In the genomic region with DNA sequence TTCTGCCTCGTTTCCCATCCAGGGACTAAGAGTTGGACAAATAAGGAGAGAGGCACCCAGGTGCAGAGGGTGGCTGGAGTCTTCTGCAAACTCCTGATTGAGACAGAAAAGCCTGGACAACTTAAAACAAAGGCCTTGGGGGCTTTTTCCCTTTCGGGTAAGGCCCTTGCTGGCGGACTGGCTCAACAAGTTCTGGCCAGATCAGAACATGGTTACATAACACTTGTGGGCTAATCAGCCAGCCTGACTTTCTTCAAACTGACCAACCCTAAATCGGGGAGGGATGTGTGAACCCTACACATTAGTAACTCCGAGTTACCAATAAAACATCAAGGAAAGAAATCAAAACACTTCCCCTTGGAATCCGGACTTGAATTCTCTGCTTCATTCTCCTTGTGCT, we compare ENCODE assay signal across 27 mouse cellular contexts. TPM values are rescaled to one million over a fixed set of nuclear protein-coding genes. Genes with fewer than 3 reads are reported as not detected.
A peak's percentile ranks its signal among the peaks of the same experiment; 100 is the strongest.
DNase-seq lines count a peak whose midpoint lies in the region; ATAC-seq and TF ChIP-seq lines count a peak whose summit lies in the region.
"Had no signal": no experiment of that assay in that cellular context is flagged by ENCODE, and none has a peak within 500 bp of the region (broad histone marks: within the 10 kb centered on the region; RNA-seq: fewer than 3 reads in every experiment).

No protein-coding gene starts in this region.

- H3K9me3 ChIP-seq in lung, embryonic 14.5 days (ENCODE audit: low read depth, low read length), result no peaks in the 10 kb centered on the region
- no peaks in the 10 kb centered on the region for H3K9me3 ChIP-seq in hindbrain, embryonic 10.5 days
- H3K9me3 ChIP-seq in intestine, embryonic 16.5 days (ENCODE audit: control insufficient read depth, low read length), result no peaks in the 10 kb centered on the region
- H3K9me3 ChIP-seq: heart, embryonic 12.5 days; liver, embryonic 13.5 days; stomach, embryonic 15.5 days had no signal

- H3K27me3 ChIP-seq in lung, embryonic 14.5 days (ENCODE audit: insufficient read depth, low read length), result no peaks in the 10 kb centered on the region
- H3K27me3 ChIP-seq in hindbrain, embryonic 10.5 days (ENCODE audit: insufficient read depth, poor library complexity, severe bottlenecking), result no peaks in the 10 kb centered on the region
- no peaks in the 10 kb centered on the region for H3K27me3 ChIP-seq in intestine, embryonic 16.5 days (replicated peaks; ENCODE audit: control insufficient read depth, insufficient read depth, low read length)
- H3K27me3 ChIP-seq: heart, embryonic 12.5 days; liver, embryonic 13.5 days; stomach, embryonic 15.5 days had no signal

- no peak for TF ChIP-seq CTCF in lung, embryonic 14.5 days (IDR thresholded peaks at IDR 0.05; ENCODE audit: low read depth)
- no peak for TF ChIP-seq CTCF in lung, adult 2 months (IDR thresholded peaks at IDR 0.05; ENCODE audit: insufficient read depth, low read length)

- H3K9ac ChIP-seq in lung, embryonic 14.5 days, result no peak overlapping the region
- H3K9ac ChIP-seq in intestine, embryonic 16.5 days (ENCODE audit: low read depth, low read length), result no peak overlapping the region
- H3K9ac ChIP-seq: heart, embryonic 12.5 days; hindbrain, embryonic 14.5 days; liver, embryonic 13.5 days; stomach, embryonic 15.5 days had no signal

- WGBS in lung, embryonic 14.5 days, result 51% methylated on average over 6 of the region's 6 CpGs
- 56% methylated on average over 6 of the region's 6 CpGs for WGBS in lung, adult 2 months
- 81% methylated on average over 6 of the region's 6 CpGs for WGBS in hindbrain, embryonic 10.5 days
- WGBS in intestine, embryonic 16.5 days, result 60% methylated on average over 6 of the region's 6 CpGs

- peak overlapping the region; percentile 52; the same call in 1 of the 2 replicates for H3K27ac ChIP-seq in lung, embryonic 14.5 days (ENCODE audit: low read depth)
- H3K27ac ChIP-seq in hindbrain, embryonic 10.5 days, result no peak overlapping the region
- no peak overlapping the region for H3K27ac ChIP-seq in intestine, embryonic 16.5 days (ENCODE audit: low read length)
- H3K27ac ChIP-seq: heart, adult 2 months; hindbrain, embryonic 14.5 days; layer of hippocampus, adult 2 months; liver, embryonic 13.5 days; macrophage; stomach, embryonic 15.5 days had no signal

- DNase-seq in lung, embryonic 14.5 days, result no peak
- no peak for DNase-seq in lung, adult 2 months
- DNase-seq in urinary bladder, postnatal 25 days (ENCODE audit: low spot score), result peak; percentile 24
- DNase-seq in urinary bladder, adult 2 months (ENCODE audit: low spot score), result no peak
- DNase-seq in lung, postnatal 25 days (ENCODE audit: low spot score), result peak; percentile 51
- no peak for DNase-seq in hindbrain, embryonic 10.5 days (ENCODE audit: low spot score)
- DNase-seq: adrenal gland, postnatal 14 days; cerebellum, adult 11 months; cerebellum, adult 9-10 months; cerebellum, postnatal 36 days; gastrocnemius, postnatal 25 days; heart, adult 2 months; heart, postnatal 4 days; kidney, adult 18-20 months; kidney, postnatal 36 days; liver, embryonic 13.5 days; midbrain, embryonic 14.5 days; thymus, postnatal 14 days had no signal

- no peaks in the 10 kb centered on the region for H3K36me3 ChIP-seq in lung, embryonic 14.5 days (ENCODE audit: insufficient read depth)
- H3K36me3 ChIP-seq in hindbrain, embryonic 10.5 days, result no peaks in the 10 kb centered on the region
- no peaks in the 10 kb centered on the region for H3K36me3 ChIP-seq in intestine, embryonic 16.5 days (ENCODE audit: control insufficient read depth, insufficient read depth, low read length)
- H3K36me3 ChIP-seq: heart, embryonic 12.5 days; liver, embryonic 13.5 days; stomach, embryonic 15.5 days had no signal

- H3K4me3 ChIP-seq in lung, embryonic 14.5 days (ENCODE audit: low read depth, low read length), result no peak overlapping the region
- no peak overlapping the region for H3K4me3 ChIP-seq in lung, adult 2 months (replicated peaks; ENCODE audit: extremely low read depth, low read depth, low read length)
- no peak overlapping the region for H3K4me3 ChIP-seq in hindbrain, embryonic 10.5 days
- H3K4me3 ChIP-seq in intestine, embryonic 16.5 days (ENCODE audit: low read length), result no peak overlapping the region
- H3K4me3 ChIP-seq: heart, adult 2 months; heart, embryonic 12.5 days; layer of hippocampus, adult 2 months; liver, embryonic 13.5 days; stomach, embryonic 15.5 days had no signal

- 0 out of 2 replicates have a peak, but pooled peaks cover 3% of the 10 kb centered on the region for H3K4me1 ChIP-seq in lung, embryonic 14.5 days (ENCODE audit: insufficient read depth)
- H3K4me1 ChIP-seq in lung, adult 2 months (ENCODE audit: control insufficient read depth, insufficient read depth, low read length), result peaks cover 2% of the 10 kb centered on the region; the same call in 1 of the 2 replicates
- peaks cover 14% of the 10 kb centered on the region for H3K4me1 ChIP-seq in hindbrain, embryonic 10.5 days (replicated peaks)
- peaks cover 4% of the 10 kb centered on the region for H3K4me1 ChIP-seq in intestine, embryonic 16.5 days (ENCODE audit: control insufficient read depth, insufficient read depth, low read length)

- no peak for TF ChIP-seq POLR2A in lung, adult 2 months (IDR thresholded peaks at IDR 0.05; ENCODE audit: borderline replicate concordance, extremely low read depth, low read depth, low read length)

- H3K4me2 ChIP-seq in lung, embryonic 14.5 days, result no peak overlapping the region
- H3K4me2 ChIP-seq in intestine, embryonic 16.5 days (ENCODE audit: low read depth, low read length), result no peak overlapping the region
- H3K4me2 ChIP-seq: heart, embryonic 12.5 days; hindbrain, embryonic 14.5 days; liver, embryonic 13.5 days; stomach, embryonic 15.5 days had no signal

- no peak for ATAC-seq in lung, embryonic 14.5 days (ENCODE audit: insufficient read depth)
- ATAC-seq in intestine, embryonic 16.5 days, result no peak
- ATAC-seq: activated CD4-positive, CD25-positive, alpha-beta regulatory T cell, adult 4 months; CD4-positive, CD25-positive, alpha-beta regulatory T cell, adult 4 months; forebrain, embryonic 14.5 days had no signal

RNA-seq across cellular contexts. Expression of a gene that starts 25.0 kb away (rescaled TPM):
- polyA plus RNA-seq in lung, embryonic 14.5 days (2014; fragmentation: Nextera tagmentation; extraction: Ambion mirVana), result 4.4 and 5.3 TPM in 2 replicates
- 12.7 and 20.0 TPM in 2 replicates for polyA plus RNA-seq in lung, adult 2 months (2012; rRNA removed)
- 10.0 and 10.3 TPM in 2 replicates for polyA plus RNA-seq in urinary bladder, adult 2 months (2012; rRNA removed)
- polyA plus RNA-seq in hindbrain, embryonic 10.5 days (2016; fragmentation: Nextera tagmentation; extraction: Ambion mirVana), result 0.82 and 0.85 TPM in 2 replicates
- 3.0 and 3.3 TPM in 2 replicates for polyA plus RNA-seq in intestine, embryonic 16.5 days (2015; fragmentation: Nextera tagmentation; extraction: Ambion mirVana)
- polyA plus RNA-seq: activated CD4-positive, CD25-positive, alpha-beta regulatory T cell, adult 4 months; CD4-positive, CD25-positive, alpha-beta regulatory T cell, adult 4 months had no signal

RNA-seq across cellular contexts. Expression of a gene that starts 25.2 kb away (rescaled TPM):
- 10.0 and 11.6 TPM in 2 replicates for polyA plus RNA-seq in lung, embryonic 14.5 days (2014; fragmentation: Nextera tagmentation; extraction: Ambion mirVana)
- 84.2 and 98.8 TPM in 2 replicates for polyA plus RNA-seq in lung, adult 2 months (2012; rRNA removed)
- polyA plus RNA-seq in urinary bladder, adult 2 months (2012; rRNA removed), result 85.4 and 87.0 TPM in 2 replicates
- polyA plus RNA-seq in hindbrain, embryonic 10.5 days (2016; fragmentation: Nextera tagmentation; extraction: Ambion mirVana), result 2.2 and 2.3 TPM in 2 replicates
- polyA plus RNA-seq in intestine, embryonic 16.5 days (2015; fragmentation: Nextera tagmentation; extraction: Ambion mirVana), result 6.0 and 6.3 TPM in 2 replicates
- polyA plus RNA-seq: activated CD4-positive, CD25-positive, alpha-beta regulatory T cell, adult 4 months had no signal

RNA-seq across cellular contexts. Expression of a gene that starts 35.3 kb away (rescaled TPM):
- 0.64 and 0.93 TPM in 2 replicates for polyA plus RNA-seq in lung, embryonic 14.5 days (2014; fragmentation: Nextera tagmentation; extraction: Ambion mirVana)
- polyA plus RNA-seq in lung, adult 2 months (2012; rRNA removed), result 16.2 and 21.3 TPM in 2 replicates
- 5.1 and 6.8 TPM in 2 replicates for polyA plus RNA-seq in urinary bladder, adult 2 months (2012; rRNA removed)
- 0.14 and 0.30 TPM in 2 replicates for polyA plus RNA-seq in hindbrain, embryonic 10.5 days (2016; fragmentation: Nextera tagmentation; extraction: Ambion mirVana)
- 0.44 and 0.57 TPM in 2 replicates for polyA plus RNA-seq in intestine, embryonic 16.5 days (2015; fragmentation: Nextera tagmentation; extraction: Ambion mirVana)
- polyA plus RNA-seq: activated CD4-positive, CD25-positive, alpha-beta regulatory T cell, adult 4 months; CD4-positive, CD25-positive, alpha-beta regulatory T cell, adult 4 months; liver, embryonic 13.5 days had no signal

RNA-seq across cellular contexts. Expression of a gene that starts 37.6 kb away (rescaled TPM):
- 50.4 and 50.5 TPM in 2 replicates for polyA plus RNA-seq in lung, embryonic 14.5 days (2014; fragmentation: Nextera tagmentation; extraction: Ambion mirVana)
- 32.0 and 51.1 TPM in 2 replicates for polyA plus RNA-seq in lung, adult 2 months (2012; rRNA removed)
- 9.4 and 24.4 TPM in 2 replicates for polyA plus RNA-seq in urinary bladder, adult 2 months (2012; rRNA removed)
- 31.1 and 37.9 TPM in 2 replicates for polyA plus RNA-seq in hindbrain, embryonic 10.5 days (2016; fragmentation: Nextera tagmentation; extraction: Ambion mirVana)
- polyA plus RNA-seq in intestine, embryonic 16.5 days (2015; fragmentation: Nextera tagmentation; extraction: Ambion mirVana), result 14.8 and 16.8 TPM in 2 replicates

RNA-seq across cellular contexts. Expression of a gene that starts 39.0 kb away (rescaled TPM):
- polyA plus RNA-seq in lung, embryonic 14.5 days (2014; fragmentation: Nextera tagmentation; extraction: Ambion mirVana), result 78.7 and 95.0 TPM in 2 replicates
- polyA plus RNA-seq in lung, adult 2 months (2012; rRNA removed), result 43.6 and 55.0 TPM in 2 replicates
- polyA plus RNA-seq in urinary bladder, adult 2 months (2012; rRNA removed), result 83.4 and 108 TPM in 2 replicates
- polyA plus RNA-seq in hindbrain, embryonic 10.5 days (2016; fragmentation: Nextera tagmentation; extraction: Ambion mirVana), result 116 and 122 TPM in 2 replicates
- 51.8 and 60.3 TPM in 2 replicates for polyA plus RNA-seq in intestine, embryonic 16.5 days (2015; fragmentation: Nextera tagmentation; extraction: Ambion mirVana)

Comparison
In these comparisons a context has a peak if more than half of its experiments do, and no peak if none do; other contexts are left out.
1. DNase-seq: peak in urinary bladder, postnatal 25 days (single experiment) and lung, postnatal 25 days (single experiment); none in lung, embryonic 14.5 days (single experiment), lung, adult 2 months (single experiment), urinary bladder, adult 2 months (single experiment) and hindbrain, embryonic 10.5 days (single experiment).